Mouse (Mus musculus): ENCODE data around the gene Vill.

DNA sequence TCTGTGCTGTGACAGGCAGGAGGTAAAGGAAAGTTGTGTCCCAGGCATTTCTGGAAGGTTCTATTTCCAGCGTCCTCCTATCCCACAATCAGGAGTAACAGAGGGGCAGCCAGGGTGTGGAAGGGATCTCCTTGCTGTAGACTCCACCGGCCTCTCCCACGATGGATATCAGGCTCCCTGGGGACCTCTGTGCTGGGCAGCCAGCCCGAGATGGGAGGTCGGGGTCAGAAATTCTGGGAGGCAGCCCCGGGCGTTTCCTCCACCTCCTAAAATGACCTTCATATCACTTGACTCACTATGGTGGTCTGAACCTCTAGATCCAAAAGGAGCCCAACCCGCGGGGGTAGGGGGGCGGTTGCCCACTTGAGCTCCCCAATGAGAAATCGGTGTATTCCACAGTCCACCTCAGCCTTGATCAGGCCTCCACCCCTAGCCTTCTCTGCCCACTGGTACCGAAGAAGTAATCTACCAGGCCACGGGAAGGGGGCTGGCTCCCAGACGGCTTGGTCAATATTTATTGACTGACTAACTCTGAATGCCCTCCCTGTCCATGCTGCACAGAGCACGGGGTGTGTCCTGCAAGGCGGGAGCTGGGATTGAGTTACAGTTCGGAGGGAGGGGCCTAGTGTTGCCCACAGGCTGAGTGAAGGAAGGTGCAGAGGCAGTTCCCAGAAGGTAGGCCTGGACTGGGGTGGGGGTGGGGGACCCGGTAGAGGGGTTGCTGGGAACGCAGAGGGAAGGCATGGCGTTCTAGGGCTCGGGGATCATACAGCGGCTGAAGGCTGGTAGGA, at the start of gene Vill:
- TF ChIP-seq CTCF (IDR thresholded peaks at IDR 0.05; ENCODE audit: low read depth) = no peak
- TF ChIP-seq EP300 (IDR thresholded peaks at IDR 0.05; ENCODE audit: low read depth) = no peak
